Mouse (Mus musculus) heart, adult 18-20 months (tissue): ENCODE results near the gene Sspn. TPM values are rescaled to one million over a fixed set of nuclear protein-coding genes. Genes with fewer than 3 reads are reported as not detected.
A peak's percentile ranks its signal among the peaks of the same experiment; 100 is the strongest.

ENCODE experiments used
- DNase-seq, 2 experiments: peaks; one replicate each; pipeline ENCODE4 v3.0.0; 2021 to 2022; ENCODE audit warnings: mixed read lengths in 1 of 2
- total RNA-seq, 2 experiments: library from RNA; stranded (reverse); gene quantifications; 2 replicates each; pipeline ENCODE4 v1.2.3; 2021

Gene Sspn
- total RNA-seq, 2 experiments from 2014 or later, result 99.7 to 102 TPM

GRCm38 (mm10) chr6:145934001-145934696 is 2.7 kb downstream of the Sspn start:
- peak; percentile 88 to 90 for DNase-seq

GRCm38 (mm10) chr6:145934697-145935240 is 3.3 kb downstream of the Sspn start:
- DNase-seq, result peak; percentile 27 to 65

- no peak for DNase-seq
Measured at GRCm38 (mm10) chr6:145935912-145936311, 4.5 kb downstream of the Sspn start.

- no peak for DNase-seq
Measured at GRCm38 (mm10) chr6:145936511-145936910, 5.1 kb downstream of the Sspn start.

- DNase-seq, result no peak
Measured at GRCm38 (mm10) chr6:145940852-145941251, 9.4 kb downstream of the Sspn start.

- DNase-seq, result no peak
Measured at GRCm38 (mm10) chr6:145942263-145942966, 11.0 kb downstream of the Sspn start.

GRCm38 (mm10) chr6:145943414-145943813 is 12.0 kb downstream of the Sspn start:
- no peak for DNase-seq

- DNase-seq, result no peak
Measured at GRCm38 (mm10) chr6:145945700-145946344, 14.4 kb downstream of the Sspn start.

GRCm38 (mm10) chr6:145949049-145949448 is 17.6 kb downstream of the Sspn start:
- DNase-seq, result no peak

- peak in 1 of 2 experiments; percentile 27 for DNase-seq
Measured at GRCm38 (mm10) chr6:145950626-145951025, 19.2 kb downstream of the Sspn start.

- DNase-seq, result no peak
Measured at GRCm38 (mm10) chr6:145952594-145952993, 21.2 kb downstream of the Sspn start.

GRCm38 (mm10) chr6:145953121-145953896 is 21.9 kb downstream of the Sspn start:
- DNase-seq, result peak in 1 of 2 experiments; percentile 27

GRCm38 (mm10) chr6:145957427-145957965 is 26.1 kb downstream of the Sspn start:
- peak in 1 of 2 experiments; percentile 55 for DNase-seq

GRCm38 (mm10) chr6:145958070-145958469 is 26.6 kb downstream of the Sspn start:
- peak; percentile 39 to 44 for DNase-seq

- DNase-seq, result no peak
Measured at GRCm38 (mm10) chr6:145961047-145961446, 29.6 kb downstream of the Sspn start.

- peak in 1 of 2 experiments; percentile 44 for DNase-seq
Measured at GRCm38 (mm10) chr6:145963966-145964365, 32.5 kb downstream of the Sspn start.

- no peak for DNase-seq
Measured at GRCm38 (mm10) chr6:145967693-145968092, 36.3 kb downstream of the Sspn start.

- peak; percentile 76 to 87 for DNase-seq
Measured at GRCm38 (mm10) chr6:145968301-145968818, 36.9 kb downstream of the Sspn start.

- DNase-seq, result peak in 1 of 2 experiments; percentile 58
Measured at GRCm38 (mm10) chr6:145968821-145969220, 37.4 kb downstream of the Sspn start.

- no peak for DNase-seq
Measured at GRCm38 (mm10) chr6:145969572-145969971, 38.1 kb downstream of the Sspn start.

GRCm38 (mm10) chr6:145972107-145972506 is 40.7 kb downstream of the Sspn start:
- no peak for DNase-seq
